Mouse (Mus musculus): ENCODE results near the gene Rassf1. TPM values are rescaled to one million over a fixed set of nuclear protein-coding genes. Genes with fewer than 3 reads are reported as not detected.

Gene Rassf1
- total RNA-seq, 2 experiments from 2014 or later: 31.1 to 39.6 TPM

- DNase-seq (ENCODE audit: low spot score in 2 of 2): no peak
Measured at GRCm38 (mm10) chr9:107600745-107601144, 49.4 kb downstream of the Rassf1 start.

- no peak for DNase-seq (ENCODE audit: low spot score in 2 of 2)
Measured at GRCm38 (mm10) chr9:107601275-107601674, 49.9 kb downstream of the Rassf1 start.

DNA sequence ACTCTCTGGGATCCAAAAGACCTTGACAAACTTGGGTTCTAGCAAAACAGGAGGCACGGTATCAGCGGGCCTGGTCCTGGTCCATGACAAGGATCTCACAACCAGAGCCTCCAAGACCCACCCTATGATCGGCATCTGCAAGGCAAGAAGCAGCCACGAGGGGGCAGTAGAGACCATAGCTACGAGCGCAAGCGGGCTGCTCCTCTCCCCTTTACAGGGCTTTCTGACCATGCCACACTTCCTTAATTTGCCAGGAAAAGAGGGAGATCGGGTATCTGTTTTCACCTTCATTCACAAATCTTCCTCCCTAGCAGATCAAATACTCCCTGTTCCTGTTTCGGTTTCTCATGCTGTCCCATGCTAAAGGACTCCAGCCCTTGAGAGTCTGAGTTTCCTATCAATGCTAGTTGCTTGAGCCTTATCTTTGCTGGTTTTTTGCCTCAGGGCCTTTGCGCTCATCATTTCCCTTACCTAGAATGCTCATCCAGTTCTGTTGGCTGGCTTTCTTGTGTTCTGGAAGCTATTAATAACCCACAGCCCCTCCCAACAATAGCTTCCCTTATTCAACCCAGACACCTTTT is 50.8 kb downstream of the Rassf1 start:
- DNase-seq (ENCODE audit: low spot score in 2 of 2): peak; percentile 93 to 94

DNA sequence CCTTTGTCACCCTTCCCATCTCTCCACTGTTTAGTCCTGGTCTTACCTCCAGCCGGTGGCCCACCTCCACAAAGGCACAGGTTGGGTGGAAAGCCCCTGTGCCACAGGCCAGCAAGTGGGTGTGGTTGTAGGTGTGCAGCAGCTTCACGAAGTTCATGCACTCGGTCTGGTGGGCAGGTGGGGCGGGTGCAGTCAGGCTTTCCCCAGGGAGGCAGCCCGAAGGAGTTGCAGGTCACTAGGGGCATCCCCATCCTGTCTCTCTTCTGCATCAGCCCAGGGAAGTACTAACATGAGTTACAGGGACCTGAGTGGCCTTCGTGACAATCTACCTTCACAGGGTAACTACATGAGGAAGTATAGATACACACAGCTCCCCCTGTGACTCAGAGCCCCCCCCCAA is 51.9 kb downstream of the Rassf1 start:
- no peak for DNase-seq (ENCODE audit: low spot score in 2 of 2)

DNA sequence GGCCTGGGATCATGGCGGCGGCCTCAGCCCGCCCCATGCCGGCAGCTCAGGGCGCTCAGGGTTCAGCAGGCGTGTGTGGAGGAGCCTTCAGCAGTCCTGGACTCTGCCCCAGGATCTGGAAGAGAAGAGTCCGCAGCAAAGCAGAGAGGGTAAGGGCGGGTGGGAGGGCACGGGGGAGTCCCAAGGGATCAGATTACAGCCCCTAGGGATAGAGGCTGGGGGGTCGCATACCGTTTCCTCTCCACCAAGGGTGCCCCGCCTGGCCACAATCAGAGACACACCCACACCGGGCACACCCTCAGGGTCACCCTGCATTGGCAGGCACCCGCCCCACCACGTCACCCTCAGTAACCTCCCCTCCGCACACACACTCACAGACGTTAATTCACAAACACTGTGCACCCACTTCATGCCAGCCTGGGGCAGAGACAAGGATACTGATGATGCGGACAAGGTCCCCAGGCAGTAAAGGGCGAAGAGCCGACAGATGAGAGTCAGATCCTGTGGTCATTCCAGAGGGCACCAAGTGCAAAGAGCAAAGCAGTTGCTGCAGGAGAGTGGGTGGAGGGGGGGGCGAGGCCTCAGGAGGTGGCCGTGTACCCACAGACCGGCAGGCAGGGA is 53.8 kb downstream of the Rassf1 start:
- no peak for DNase-seq (ENCODE audit: low spot score in 2 of 2)

DNA sequence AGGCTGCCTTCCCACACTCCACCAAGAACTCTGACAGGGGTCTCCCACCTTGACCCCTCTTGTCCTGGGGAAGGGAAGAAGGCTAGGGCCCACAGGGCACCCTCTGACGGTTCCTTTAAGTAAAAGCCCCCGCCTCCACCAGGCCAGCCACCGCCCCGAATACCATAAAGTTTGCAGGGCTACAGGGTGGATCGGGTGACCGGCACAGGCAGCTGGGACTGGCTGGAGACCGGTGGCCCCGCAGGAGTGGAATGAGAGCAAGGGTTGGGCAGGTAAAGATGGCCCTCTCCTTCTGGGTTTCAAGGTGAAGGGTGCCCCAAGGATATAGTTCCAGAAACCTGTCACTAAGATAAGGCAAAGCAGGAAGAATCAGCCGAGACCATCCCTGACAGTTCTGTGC is 55.2 kb downstream of the Rassf1 start:
- DNase-seq (ENCODE audit: low spot score in 2 of 2): peak in 1 of 2 experiments; percentile 56

DNA sequence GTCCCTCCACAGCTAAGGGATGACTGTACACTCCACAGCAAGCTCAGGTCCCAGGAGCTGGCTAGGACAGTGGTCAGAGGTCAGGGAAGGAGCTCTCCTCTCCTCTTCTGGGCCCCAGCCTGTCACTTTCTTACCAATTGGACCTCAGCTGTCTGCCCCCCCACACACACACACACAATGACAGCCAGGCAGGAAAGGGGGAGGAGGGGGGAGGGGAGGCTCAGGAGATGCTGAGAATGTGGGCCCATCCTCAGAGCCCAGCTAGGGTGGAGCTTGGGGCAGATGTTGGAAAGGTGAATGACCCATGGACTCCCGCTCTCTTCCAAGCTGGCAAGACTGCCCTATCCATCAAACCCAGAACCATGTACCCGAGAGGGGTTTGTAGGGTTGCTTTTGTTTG is 55.7 kb downstream of the Rassf1 start:
- DNase-seq (ENCODE audit: low spot score in 2 of 2): no peak

- no peak for DNase-seq (ENCODE audit: low spot score in 2 of 2)
Measured at GRCm38 (mm10) chr9:107607653-107608245, 56.4 kb downstream of the Rassf1 start.

DNA sequence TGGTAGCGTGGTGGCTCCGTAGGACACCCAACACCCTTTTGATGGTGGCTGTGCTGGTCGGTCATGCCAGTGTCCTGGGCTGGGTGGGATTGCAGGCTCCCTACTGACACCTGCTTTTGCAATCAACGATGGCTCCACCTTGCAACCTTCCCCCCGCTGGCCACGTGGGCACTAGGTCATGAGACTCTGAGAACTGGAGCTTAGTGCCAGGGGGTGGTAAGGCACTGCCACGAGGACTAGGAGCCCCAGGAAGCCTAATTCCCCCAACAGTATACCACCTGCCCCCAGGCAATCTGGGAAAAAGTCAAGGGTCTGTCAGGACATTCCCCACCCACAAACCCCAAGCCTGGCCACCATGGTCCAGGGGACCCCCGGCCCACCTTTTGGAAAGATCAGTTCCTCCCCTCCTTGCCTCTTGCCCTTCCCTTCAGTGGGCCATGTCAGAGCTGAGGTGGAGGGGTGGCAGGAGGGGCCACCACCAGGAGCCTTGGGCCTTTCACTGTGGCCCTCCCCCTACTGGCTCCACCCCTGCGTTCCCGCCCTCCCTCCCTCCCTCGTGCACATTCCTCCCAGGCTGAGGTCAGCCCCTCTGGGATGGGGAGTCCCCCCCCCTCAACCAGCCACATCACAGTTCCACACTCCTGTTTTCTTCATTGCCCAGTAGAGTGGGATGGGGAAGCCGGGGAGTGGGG is 57.5 kb downstream of the Rassf1 start, which contains the start of gene Sema3b:
Gene Sema3b (minus strand): TSS at position 489 of the 692 bp plus-strand sequence.
- peak in 1 of 2 experiments; percentile 60 for DNase-seq (ENCODE audit: low spot score in 2 of 2)

- no peak for DNase-seq (ENCODE audit: low spot score in 2 of 2)
Measured at GRCm38 (mm10) chr9:107609433-107609830, 58.1 kb downstream of the Rassf1 start.

DNA sequence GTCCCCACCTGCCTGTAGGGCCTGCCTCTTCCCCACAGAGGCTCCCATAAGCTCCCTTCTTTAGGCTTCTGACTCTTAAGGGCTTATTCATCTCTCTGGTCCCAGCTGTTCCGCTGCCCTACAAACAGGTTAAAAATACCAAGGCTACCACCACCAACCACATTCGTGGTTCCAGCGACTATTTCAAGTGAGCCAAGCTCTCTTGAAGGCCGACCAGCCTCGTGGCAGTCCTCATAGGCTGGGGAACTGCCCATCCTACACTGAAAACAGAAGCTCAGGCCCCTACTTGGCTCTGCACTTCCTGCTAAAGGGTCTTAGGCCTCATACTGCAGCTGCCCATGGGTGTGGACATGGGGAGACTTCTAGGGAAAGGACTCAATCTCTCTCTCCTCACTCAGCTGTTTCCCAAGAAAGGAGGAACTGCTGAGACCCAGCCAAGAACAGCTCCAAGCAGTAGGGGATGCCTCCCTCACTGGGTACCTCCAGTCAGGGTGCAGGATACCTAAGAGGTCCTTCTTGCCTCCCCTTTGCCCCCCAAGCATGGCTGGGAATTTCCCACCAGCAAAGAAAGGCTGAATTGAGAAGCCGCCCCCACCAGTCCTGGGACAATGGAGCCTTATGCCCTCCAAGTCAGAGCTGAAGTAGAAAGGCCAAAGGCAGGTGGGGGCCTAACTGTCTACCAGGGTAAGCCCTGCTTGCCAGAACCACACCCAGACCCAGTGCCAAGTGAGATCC is 60.3 kb downstream of the Rassf1 start:
- no peak for DNase-seq (ENCODE audit: low spot score in 2 of 2)

Other genes starting within 250 kb of the Rassf1 start
- gene Hemk1, start 213.2 kb upstream of the Rassf1 start, total RNA-seq (2021): 10 to 100 TPM; 14.0 to 14.5 TPM
- gene 6430571L13Rik, start 211.0 kb upstream of the Rassf1 start, total RNA-seq (2021): 10 to 100 TPM; 16.9 to 18.1 TPM
- gene Cacna2d2, start 151.9 kb upstream of the Rassf1 start, total RNA-seq (2021): 1 to 10 TPM; 2.6 to 2.7 TPM
- gene Tmem115, start 17.6 kb upstream of the Rassf1 start, total RNA-seq (2021): 10 to 100 TPM; 27.9 to 30.4 TPM
- 1 to 10 TPM; 4.6 to 5.9 TPM for gene Cyb561d2, start 9.4 kb upstream of the Rassf1 start, total RNA-seq (2021)
- gene Nprl2, start 9.3 kb upstream of the Rassf1 start, total RNA-seq (2021): 10 to 100 TPM; 10.0 to 12.7 TPM
- gene Zmynd10, start 4.3 kb upstream of the Rassf1 start, total RNA-seq (2021): not detected
- gene Tusc2, start 11.7 kb downstream of the Rassf1 start, total RNA-seq (2021): 10 to 100 TPM; 20.3 to 21.5 TPM
- 10 to 100 TPM; 21.8 to 32.0 TPM for gene Hyal2, start 16.4 kb downstream of the Rassf1 start, total RNA-seq (2021)
- 1 to 10 TPM; 4.6 to 4.8 TPM for gene Hyal1, start 25.4 kb downstream of the Rassf1 start, total RNA-seq (2021)
- gene Naa80, start 27.3 kb downstream of the Rassf1 start, total RNA-seq (2021): 10 to 100 TPM; 15.5 to 20.5 TPM
- gene Hyal3, start 29.3 kb downstream of the Rassf1 start, total RNA-seq (2021): under 1 TPM; 0.66 to 0.78 TPM
- 10 to 100 TPM; 31.8 to 35.2 TPM for gene Ifrd2, start 36.1 kb downstream of the Rassf1 start, total RNA-seq (2021)
- 10 to 100 TPM; 50.9 to 52.0 TPM for gene Sema3b, start 57.7 kb downstream of the Rassf1 start, total RNA-seq (2021)
- 100 to 1,000 TPM; 307 to 340 TPM for gene Gnai2, start 83.8 kb downstream of the Rassf1 start, total RNA-seq (2021)
- 10 to 100 TPM; 10.6 to 11.3 TPM for gene Slc38a3, start 118.0 kb downstream of the Rassf1 start, total RNA-seq (2021)
- gene Gnat1, start 128.2 kb downstream of the Rassf1 start, total RNA-seq (2021): not detected
- gene Sema3f, start 158.9 kb downstream of the Rassf1 start, total RNA-seq (2021): 10 to 100 TPM; 26.4 to 27.2 TPM
- 100 to 1,000 TPM in 1 of 2 experiments, 10 to 100 TPM in 1; 73.6 to 101 TPM for gene Rbm5, start 219.4 kb downstream of the Rassf1 start, total RNA-seq (2021)

Measured in gastrocnemius, postnatal 4 days (tissue).